Mouse (Mus musculus): ENCODE measurements at regions not wholly inside any gene's neighbourhood (a gene's known extent, or its start where the extent isn't known, plus 50 kb on each side); places are given as distances from the start of the nearest gene placed in this dataset.
"Not testable (repeated sequence)": the region's sequence is repeated elsewhere in the genome, so short reads cannot be mapped to it uniquely, and the experiment has no call there.

- TF ChIP-seq CTCF (conservative IDR thresholded peaks at IDR 0.05; ENCODE audit: insufficient read depth, insufficient read length, low read depth, low read length); POLR2A (IDR thresholded peaks at IDR 0.05; ENCODE audit: low read depth, low read length): not testable (repeated sequence)
Measured at GRCm38 (mm10) chr4:61989941-61990340, 64.0 kb downstream of the Mup20 start.
